Mouse (Mus musculus): ENCODE data around the gene Serpinb1c.

DNA sequence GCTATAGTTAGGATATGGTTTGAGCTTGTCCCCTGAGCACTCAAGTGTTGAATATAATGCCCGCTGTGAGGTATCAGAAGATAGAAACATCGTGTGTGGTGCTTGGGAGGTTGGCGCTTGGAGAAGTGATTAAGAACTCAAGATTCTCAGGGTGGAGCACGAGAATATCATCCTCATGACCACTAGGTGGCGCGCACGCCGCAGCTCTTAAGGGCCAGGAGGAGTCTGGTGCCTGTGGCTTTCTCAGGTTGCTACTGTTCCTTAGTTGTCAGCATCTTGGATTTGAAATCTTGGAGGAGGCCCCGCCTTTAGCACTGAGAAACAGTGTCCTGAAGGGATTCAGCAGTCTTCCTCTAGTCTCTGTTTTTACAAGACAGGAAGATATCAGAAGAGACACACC lies 31.5 kb downstream of the Serpinb1c start:
- TF ChIP-seq CTCF (IDR thresholded peaks at IDR 0.05; ENCODE audit: control insufficient read depth, insufficient read depth, insufficient read length) (peak; percentile 75), FOSL1 (IDR thresholded peaks at IDR 0.05; ENCODE audit: insufficient read depth, low read length, poor library complexity, severe bottlenecking) (no peak), MAX (IDR thresholded peaks at IDR 0.05) (no peak), MYOG (IDR thresholded peaks at IDR 0.05; ENCODE audit: control insufficient read depth, extremely low read depth, insufficient read length) (no peak), USF1 (IDR thresholded peaks at IDR 0.05; ENCODE audit: low read depth) (no peak)
